Mouse (Mus musculus) gastrocnemius, postnatal 10 days (tissue): ENCODE results near the gene Ttc26. TPM values are rescaled to one million over a fixed set of nuclear protein-coding genes. Genes with fewer than 3 reads are reported as not detected.
"Not testable (repeated sequence)": the region's sequence is repeated elsewhere in the genome, so short reads cannot be mapped to it uniquely, and the experiment has no call there.

Experiments
- DNase-seq: peaks from one replicate; pipeline ENCODE4 v3.0.0; 2021; ENCODE audit warnings: mixed read lengths
- total RNA-seq, 2 experiments: library from RNA; stranded (reverse); gene quantifications; 2 replicates each; pipeline ENCODE4 v1.2.3; 2021

Ttc26 gene
- total RNA-seq, 2 experiments from 2014 or later: 1.3 to 2.4 TPM

DNA sequence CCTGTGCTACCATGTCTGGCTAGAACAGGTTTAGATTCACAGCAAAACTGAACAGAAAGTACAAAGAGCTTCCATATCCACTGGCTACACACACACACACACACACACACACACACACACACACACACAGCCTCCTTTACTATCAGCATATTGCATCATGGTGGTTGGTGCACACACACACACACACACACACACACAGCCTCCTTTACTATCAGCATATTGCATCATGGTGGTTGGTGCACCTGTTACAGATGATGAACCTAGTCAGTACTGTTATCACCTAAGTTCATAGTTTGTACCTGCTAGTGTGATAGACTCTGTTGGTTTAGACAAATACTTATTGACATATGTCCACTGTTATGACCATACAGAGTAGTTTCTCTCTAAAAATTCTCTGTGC lies 75.2 kb downstream of the Ttc26 start:
- not testable (repeated sequence) for DNase-seq

DNA sequence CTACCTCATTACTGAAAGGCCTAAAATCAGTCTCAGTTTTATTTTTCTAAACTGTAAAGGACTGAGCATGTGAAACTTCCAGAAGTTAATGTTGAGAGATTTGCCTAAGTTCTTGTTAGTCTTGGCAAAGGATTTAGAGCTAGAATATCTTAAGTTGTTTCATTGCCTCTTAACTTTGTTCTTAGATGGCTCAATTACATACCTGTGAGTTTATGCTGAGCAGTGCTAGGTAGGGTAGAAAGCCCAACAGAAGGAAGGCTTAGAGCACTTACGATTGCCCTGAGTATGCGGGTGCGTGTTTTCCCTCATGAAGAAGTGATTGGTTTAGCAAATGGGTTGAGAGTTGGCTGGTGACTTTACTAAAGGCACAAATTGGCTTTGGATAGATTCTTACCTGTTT lies 76.8 kb downstream of the Ttc26 start:
- DNase-seq: no peak

DNA sequence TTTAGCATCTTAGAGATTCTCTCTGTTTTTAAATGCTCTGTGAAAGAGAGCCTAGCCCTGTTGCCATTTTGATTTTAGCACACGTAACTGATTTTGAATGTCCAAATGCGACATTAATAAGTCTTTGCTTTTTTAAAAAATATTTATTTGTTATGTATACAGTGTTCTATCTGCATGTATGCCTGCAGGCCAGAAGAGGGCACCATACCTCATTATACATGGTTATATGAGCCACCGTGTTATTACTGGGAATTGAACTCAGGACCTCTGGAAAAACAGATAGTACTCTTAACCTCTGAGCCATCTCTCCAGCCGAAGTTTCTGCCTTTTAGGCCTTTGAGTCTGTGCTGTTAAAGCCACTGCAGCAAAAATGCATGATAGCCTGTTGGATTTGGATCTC lies 88.3 kb downstream of the Ttc26 start:
- DNase-seq: no peak

Other genes starting within 250 kb of the Ttc26 start
- gene D630045J12Rik, start 127.5 kb upstream of the Ttc26 start, total RNA-seq: 1 to 10 TPM; 1.6 to 3.0 TPM
- gene Zc3hav1l, start 82.2 kb upstream of the Ttc26 start, total RNA-seq: 1 to 10 TPM; 4.3 to 6.5 TPM
- gene Zc3hav1, start 26.9 kb upstream of the Ttc26 start, total RNA-seq: 10 to 100 TPM in 1 of 2 experiments, 1 to 10 TPM in 1; 9.1 to 11.2 TPM
- gene Ubn2, start 52.5 kb downstream of the Ttc26 start, total RNA-seq: 10 to 100 TPM; 22.4 to 29.0 TPM
- 100 to 1,000 TPM; 104 to 112 TPM for gene Fmc1, start 152.0 kb downstream of the Ttc26 start, total RNA-seq
- 100 to 1,000 TPM; 113 to 137 TPM for gene Luc7l2, start 169.9 kb downstream of the Ttc26 start, total RNA-seq